Mouse (Mus musculus): ENCODE results near the gene Wwox.
A peak's percentile ranks its signal among the peaks of the same experiment; 100 is the strongest.

Gene Wwox

GRCm38 (mm10) chr8:114439334-114440204 lies at the start of gene Wwox:
Gene Wwox, plus strand, starts transcription at chr8:114439655.
- DNase-seq = peak; percentile 96

- peak; percentile 16 for DNase-seq
These were observed 48.8 kb upstream of the Wwox start for GRCm38 (mm10) chr8:114390465-114391254.

GRCm38 (mm10) chr8:114398326-114398725 lies 41.1 kb upstream of the Wwox start:
- DNase-seq = no peak

- no peak for DNase-seq
These were observed 40.2 kb upstream of the Wwox start for GRCm38 (mm10) chr8:114399273-114399672.

GRCm38 (mm10) chr8:114401679-114402078 lies 37.8 kb upstream of the Wwox start:
- no peak for DNase-seq

- no peak for DNase-seq
These were observed 28.0 kb upstream of the Wwox start for GRCm38 (mm10) chr8:114411421-114411820.

- DNase-seq = no peak
These were observed 21.7 kb upstream of the Wwox start, which contains the start of gene Clec3a for GRCm38 (mm10) chr8:114417786-114418185. Gene Clec3a, plus strand, starts transcription at chr8:114418086.

GRCm38 (mm10) chr8:114418486-114418885 lies 21.0 kb upstream of the Wwox start:
- no peak for DNase-seq

GRCm38 (mm10) chr8:114418904-114419303 lies 20.6 kb upstream of the Wwox start:
- no peak for DNase-seq

- no peak for DNase-seq
These were observed 17.9 kb upstream of the Wwox start for GRCm38 (mm10) chr8:114421544-114421943.

- DNase-seq = peak; percentile 67
These were observed 1.2 kb upstream of the Wwox start for GRCm38 (mm10) chr8:114438236-114438635.

GRCm38 (mm10) chr8:114440205-114440589 lies 742 bp downstream of the Wwox start:
- peak; percentile 37 for DNase-seq

- DNase-seq = peak; percentile 55
These were observed 2.2 kb downstream of the Wwox start for GRCm38 (mm10) chr8:114441616-114442015.

- no peak for DNase-seq
These were observed 7.4 kb downstream of the Wwox start for GRCm38 (mm10) chr8:114446884-114447283.

GRCm38 (mm10) chr8:114452278-114452677 lies 12.8 kb downstream of the Wwox start:
- no peak for DNase-seq

- DNase-seq = peak; percentile 91
These were observed 13.3 kb downstream of the Wwox start for GRCm38 (mm10) chr8:114452781-114453221.

- DNase-seq = no peak
These were observed 15.8 kb downstream of the Wwox start for GRCm38 (mm10) chr8:114455302-114455701.

GRCm38 (mm10) chr8:114455953-114456352 lies 16.5 kb downstream of the Wwox start:
- no peak for DNase-seq

GRCm38 (mm10) chr8:114458113-114458784 lies 18.8 kb downstream of the Wwox start:
- DNase-seq = no peak

- no peak for DNase-seq
These were observed 21.1 kb downstream of the Wwox start for GRCm38 (mm10) chr8:114460600-114460999.

GRCm38 (mm10) chr8:114462591-114462990 lies 23.1 kb downstream of the Wwox start:
- DNase-seq = no peak

- DNase-seq = no peak
These were observed 23.9 kb downstream of the Wwox start for GRCm38 (mm10) chr8:114463305-114463704.
